Comparison of ENCODE assay signal across 24 mouse cellular contexts in genomic region chrX:11708325-11708724, GRCm38 (mm10).
DNase-seq lines count a peak whose midpoint lies in the region; ATAC-seq lines count a peak whose summit lies in the region.
"Had no signal": no experiment of that assay in that cellular context is flagged by ENCODE, and none has a peak within 500 bp of the region (broad histone marks: within the 10 kb centered on the region; RNA-seq: fewer than 3 reads in every experiment).

No protein-coding gene starts in this region.

- peak; percentile 39 for DNase-seq in embryo, embryonic 10 days (ENCODE audit: low spot score)
- DNase-seq in embryo, embryonic 9.5 days (ENCODE audit: extremely low spot score): no peak
- DNase-seq in kidney, adult 8-10 months: no peak
- peak; percentile 19 for DNase-seq in midbrain, embryonic 14.5 days
- DNase-seq in midbrain, embryonic 10.5 days (ENCODE audit: low spot score): no peak
- peak; percentile 28 for DNase-seq in limb, embryonic 11.5 days (ENCODE audit: low spot score)
- DNase-seq in frontal cortex, adult 2 months (ENCODE audit: extremely low spot score in 1 of 2, low spot score in 1 of 2): no peak
- DNase-seq: adrenal gland, adult 8-10 months; adrenal gland, postnatal 25 days; cerebellum, adult 18-20 months; cerebellum, adult 9-10 months; cerebellum, postnatal 14 days; gastrocnemius, adult 2 months; gastrocnemius, postnatal 14 days; heart, adult 11 months had no signal

- 0 out of 2 replicates have a peak overlapping the region, but pooled peaks have one; percentile 41 for H3K27ac ChIP-seq in kidney, embryonic 15.5 days
- H3K27ac ChIP-seq in midbrain, embryonic 14.5 days (replicated peaks; ENCODE audit: low read depth, low read length): no peak overlapping the region
- H3K27ac ChIP-seq in midbrain, embryonic 10.5 days (replicated peaks): no peak overlapping the region
- H3K27ac ChIP-seq in limb, embryonic 11.5 days (replicated peaks; ENCODE audit: low read depth, low read length): no peak overlapping the region
- H3K27ac ChIP-seq: embryonic facial prominence, embryonic 13.5 days; forebrain, embryonic 10.5 days; forebrain, embryonic 13.5 days; gastrocnemius, adult 2 months; hindbrain, embryonic 12.5 days had no signal

- H3K4me2 ChIP-seq in kidney, embryonic 15.5 days: 0 out of 2 replicates have a peak overlapping the region, but pooled peaks have one; percentile 19
- no peak overlapping the region for H3K4me2 ChIP-seq in midbrain, embryonic 14.5 days (ENCODE audit: low read length)
- no peak overlapping the region for H3K4me2 ChIP-seq in limb, embryonic 11.5 days (ENCODE audit: low read depth, severe bottlenecking)
- H3K4me2 ChIP-seq: embryonic facial prominence, embryonic 13.5 days; forebrain, embryonic 13.5 days; heart, embryonic 11.5 days; hindbrain, embryonic 12.5 days had no signal

- H3K4me1 ChIP-seq in kidney, embryonic 15.5 days: peaks cover 28% of the 10 kb centered on the region
- peaks cover 6% of the 10 kb centered on the region; the same call in 1 of the 2 replicates for H3K4me1 ChIP-seq in midbrain, embryonic 14.5 days (ENCODE audit: control insufficient read depth, insufficient read depth, low read length)
- peaks cover 7% of the 10 kb centered on the region; the same call in 1 of the 2 replicates for H3K4me1 ChIP-seq in midbrain, embryonic 10.5 days
- peaks cover 14% of the 10 kb centered on the region for H3K4me1 ChIP-seq in limb, embryonic 11.5 days (ENCODE audit: control insufficient read depth, insufficient read depth, low read length)

- H3K9ac ChIP-seq in kidney, embryonic 15.5 days: no peak overlapping the region
- no peak overlapping the region for H3K9ac ChIP-seq in midbrain, embryonic 14.5 days (replicated peaks; ENCODE audit: low read length)
- H3K9ac ChIP-seq in limb, embryonic 11.5 days (ENCODE audit: low read length): no peak overlapping the region
- H3K9ac ChIP-seq: embryonic facial prominence, embryonic 13.5 days; forebrain, embryonic 13.5 days; hindbrain, embryonic 12.5 days had no signal

- H3K27me3 ChIP-seq in kidney, embryonic 15.5 days: peaks cover 46% of the 10 kb centered on the region
- no peaks in the 10 kb centered on the region for H3K27me3 ChIP-seq in midbrain, embryonic 14.5 days (ENCODE audit: control insufficient read depth, insufficient read depth, low read length)
- peaks cover 97% of the 10 kb centered on the region for H3K27me3 ChIP-seq in midbrain, embryonic 10.5 days (ENCODE audit: low read depth, poor library complexity, severe bottlenecking)
- peaks cover 2% of the 10 kb centered on the region; the same call in 1 of the 2 replicates for H3K27me3 ChIP-seq in limb, embryonic 11.5 days (ENCODE audit: control insufficient read depth, insufficient read depth, low read length)

- no peak overlapping the region for H3K4me3 ChIP-seq in kidney, embryonic 15.5 days (replicated peaks)
- H3K4me3 ChIP-seq in midbrain, embryonic 14.5 days (replicated peaks; ENCODE audit: low read depth, low read length): no peak overlapping the region
- no peak overlapping the region for H3K4me3 ChIP-seq in midbrain, embryonic 10.5 days
- H3K4me3 ChIP-seq in limb, embryonic 11.5 days (ENCODE audit: low read depth, low read length): no peak overlapping the region
- H3K4me3 ChIP-seq: embryonic facial prominence, embryonic 13.5 days; forebrain, embryonic 10.5 days; forebrain, embryonic 13.5 days; gastrocnemius, adult 2 months; hindbrain, embryonic 12.5 days had no signal

- H3K36me3 ChIP-seq in kidney, embryonic 15.5 days: no peaks in the 10 kb centered on the region
- H3K36me3 ChIP-seq in midbrain, embryonic 14.5 days (ENCODE audit: control insufficient read depth, insufficient read depth, low read length): no peaks in the 10 kb centered on the region
- H3K36me3 ChIP-seq in midbrain, embryonic 10.5 days: no peaks in the 10 kb centered on the region
- no peaks in the 10 kb centered on the region for H3K36me3 ChIP-seq in limb, embryonic 11.5 days (ENCODE audit: control insufficient read depth, insufficient read depth, low read length)
- H3K36me3 ChIP-seq: embryonic facial prominence, embryonic 13.5 days; forebrain, embryonic 10.5 days; hindbrain, embryonic 12.5 days had no signal

- ATAC-seq in kidney, embryonic 15.5 days (replicated peaks; ENCODE audit: low FRiP score): peak; percentile 68
- ATAC-seq in midbrain, embryonic 14.5 days (ENCODE audit: low FRiP score, low TSS enrichment): no peak
- no peak for ATAC-seq in limb, embryonic 11.5 days (ENCODE audit: insufficient number of reproducible peaks, low FRiP score, low TSS enrichment, low read depth)
- ATAC-seq: activated CD4-positive, CD25-positive, alpha-beta regulatory T cell, adult 4 months; forebrain, embryonic 13.5 days; forebrain, embryonic 16.5 days; hindbrain, embryonic 16.5 days had no signal

- no peaks in the 10 kb centered on the region for H3K9me3 ChIP-seq in kidney, embryonic 15.5 days (replicated peaks)
- no peaks in the 10 kb centered on the region for H3K9me3 ChIP-seq in midbrain, embryonic 14.5 days (ENCODE audit: control insufficient read depth, low read length)
- no peaks in the 10 kb centered on the region for H3K9me3 ChIP-seq in midbrain, embryonic 10.5 days (replicated peaks)
- no peaks in the 10 kb centered on the region for H3K9me3 ChIP-seq in limb, embryonic 11.5 days (ENCODE audit: control insufficient read depth, low read length)
- H3K9me3 ChIP-seq: embryonic facial prominence, embryonic 13.5 days; forebrain, embryonic 10.5 days; forebrain, embryonic 13.5 days; hindbrain, embryonic 12.5 days had no signal

- 32% methylated on average over 6 of the region's 6 CpGs for WGBS in kidney, embryonic 15.5 days
- 38% methylated on average over 6 of the region's 6 CpGs for WGBS in midbrain, embryonic 14.5 days
- 44% methylated on average over 6 of the region's 6 CpGs for WGBS in midbrain, embryonic 10.5 days
- 27% methylated on average over 6 of the region's 6 CpGs for WGBS in limb, embryonic 11.5 days

Comparison
In these comparisons a context has a peak if more than half of its experiments do, and no peak if none do; other contexts are left out.
1. DNase-seq: peak in embryo, embryonic 10 days (single experiment), midbrain, embryonic 14.5 days (single experiment) and limb, embryonic 11.5 days (single experiment); none in embryo, embryonic 9.5 days (single experiment), kidney, adult 8-10 months (0 of 2), midbrain, embryonic 10.5 days (single experiment) and frontal cortex, adult 2 months (0 of 2).